Mouse (Mus musculus) cortical plate, adult 2 months (tissue): ENCODE data around the gene Acss1. TPM values are rescaled to one million over a fixed set of nuclear protein-coding genes. Genes with fewer than 3 reads are reported as not detected.
A peak's percentile ranks its signal among the peaks of the same experiment; 100 is the strongest.

ENCODE experiments used
- H3K27ac ChIP-seq: fragments of 200-500 bp; 2 replicates; pipeline ENCODE4 v1.5.1; 2012; ENCODE audit warnings: low read length, control low read depth, inconsistent platforms; ENCODE audit not compliant: insufficient read depth
- H3K4me1 ChIP-seq: fragments of 200-500 bp; 2 replicates; pipeline ENCODE4 v1.6.1; 2011; ENCODE audit warnings: low read length; ENCODE audit not compliant: control insufficient read depth, insufficient read depth
- H3K4me3 ChIP-seq: fragments of 200-500 bp; 2 replicates; pipeline ENCODE4 v1.5.1; 2011; ENCODE audit warnings: mild to moderate bottlenecking, low read length, control low read depth; ENCODE audit not compliant: insufficient read depth
- CTCF ChIP-seq: fragments of 200-500 bp; IDR thresholded peaks from 2 replicates; pipeline ENCODE4 v1.5.1; 2011; ENCODE audit warnings: mild to moderate bottlenecking, control low read depth, low read length; ENCODE audit not compliant: insufficient read depth; ENCODE audit errors: extremely low read depth
- POLR2A ChIP-seq: fragments of 200-500 bp; IDR thresholded peaks from 2 replicates; pipeline ENCODE4 v1.6.1; 2011; ENCODE audit warnings: mild to moderate bottlenecking, low read length, control low read depth; ENCODE audit not compliant: insufficient read depth; ENCODE audit errors: extremely low read depth
- polyA plus RNA-seq: library from polyadenylated mRNA; depleted of rRNA; stranded (reverse); fragments of >200 nt; gene quantifications from 2 replicates; pipeline ENCODE4 v1.2.3, GENCODE M21; 2012

Acss1 gene
- polyA plus RNA-seq, 1 experiment: 28.8 TPM

GRCm38 (mm10) chr2:150665534-150666451 lies 2.5 kb downstream of the Acss1 start:
- Histone ChIP-seq H3K4me1 (peaks cover 6% of the 10 kb centered on the region), H3K27ac (peak overlapping the region; percentile 46; the same call in 1 of the 2 replicates), H3K4me3 (no peak overlapping the region)
- no peak for TF ChIP-seq POLR2A
- TF ChIP-seq CTCF: no peak

- no peak overlapping the region for H3K27ac ChIP-seq
- TF ChIP-seq POLR2A (no peak), CTCF (no peak)
- H3K4me3 ChIP-seq: no peak overlapping the region
- peaks cover 8% of the 10 kb centered on the region for H3K4me1 ChIP-seq
Measured at GRCm38 (mm10) chr2:150665006-150665405, 3.3 kb downstream of the Acss1 start.

- Histone ChIP-seq H3K27ac (peak overlapping the region; percentile 74; the same call in 1 of the 2 replicates), H3K4me1 (peaks cover 8% of the 10 kb centered on the region)
Measured at GRCm38 (mm10) chr2:150664152-150664920, 4.0 kb downstream of the Acss1 start.

GRCm38 (mm10) chr2:150663255-150663654 lies 5.0 kb downstream of the Acss1 start:
- no peak for TF ChIP-seq POLR2A
- no peak for TF ChIP-seq CTCF
- peak overlapping the region; percentile 11; the same call in 1 of the 2 replicates for H3K27ac ChIP-seq
- H3K4me3 ChIP-seq: no peak overlapping the region
- H3K4me1 ChIP-seq: peaks cover 8% of the 10 kb centered on the region

More at GRCm38 (mm10) chr2:150664152-150664920, 4.0 kb downstream of the Acss1 start:
- TF ChIP-seq POLR2A: no peak
- TF ChIP-seq CTCF: no peak
- H3K4me3 ChIP-seq: no peak overlapping the region

GRCm38 (mm10) chr2:150662007-150662406 lies 6.3 kb downstream of the Acss1 start:
- Histone ChIP-seq H3K27ac (no peak overlapping the region; the same call in 1 of the 2 replicates), H3K4me1 (peaks cover 8% of the 10 kb centered on the region), H3K4me3 (no peak overlapping the region)
- TF ChIP-seq CTCF (no peak), POLR2A (no peak)

- H3K27ac ChIP-seq: 0 out of 2 replicates have a peak overlapping the region, but pooled peaks have one; percentile 28
- peaks cover 8% of the 10 kb centered on the region for H3K4me1 ChIP-seq
- H3K4me3 ChIP-seq: no peak overlapping the region
- no peak for TF ChIP-seq CTCF
Measured at GRCm38 (mm10) chr2:150660668-150661451, 7.4 kb downstream of the Acss1 start.

GRCm38 (mm10) chr2:150660049-150660448 lies 8.3 kb downstream of the Acss1 start:
- Histone ChIP-seq H3K27ac (no peak overlapping the region), H3K4me1 (peaks cover 8% of the 10 kb centered on the region), H3K4me3 (no peak overlapping the region)
- TF ChIP-seq CTCF (no peak), POLR2A (no peak)

GRCm38 (mm10) chr2:150656975-150657768 lies 11.1 kb downstream of the Acss1 start:
- Histone ChIP-seq H3K4me3 (no peak overlapping the region), H3K4me1 (peaks cover 5% of the 10 kb centered on the region), H3K27ac (no peak overlapping the region)
- TF ChIP-seq CTCF: no peak
- TF ChIP-seq POLR2A: no peak
